Mouse (Mus musculus) erythroblast, embryonic 14.5 days (primary cell): ENCODE measurements around the gene Cox7a1.
"Not testable (repeated sequence)": the region's sequence is repeated elsewhere in the genome, so short reads cannot be mapped to it uniquely, and the experiment has no call there.

Experiments
- GATA1 ChIP-seq: IDR thresholded peaks from 2 replicates; pipeline ENCODE4 v1.6.1; 2012; ENCODE audit warnings: low read length, inconsistent platforms, mixed read lengths
- TAL1 ChIP-seq: IDR thresholded peaks from 3 replicates; pipeline ENCODE4 v1.6.1; 2012; ENCODE audit warnings: low read length, inconsistent platforms, mixed read lengths

GRCm38 (mm10) chr7:30206364-30206763 lies 22.4 kb downstream of the Cox7a1 start:
- TF ChIP-seq GATA1, TAL1: not testable (repeated sequence)
